Mouse (Mus musculus): ENCODE results near the gene Olfml2b.
A peak's percentile ranks its signal among the peaks of the same experiment; 100 is the strongest.

Gene Olfml2b

DNA sequence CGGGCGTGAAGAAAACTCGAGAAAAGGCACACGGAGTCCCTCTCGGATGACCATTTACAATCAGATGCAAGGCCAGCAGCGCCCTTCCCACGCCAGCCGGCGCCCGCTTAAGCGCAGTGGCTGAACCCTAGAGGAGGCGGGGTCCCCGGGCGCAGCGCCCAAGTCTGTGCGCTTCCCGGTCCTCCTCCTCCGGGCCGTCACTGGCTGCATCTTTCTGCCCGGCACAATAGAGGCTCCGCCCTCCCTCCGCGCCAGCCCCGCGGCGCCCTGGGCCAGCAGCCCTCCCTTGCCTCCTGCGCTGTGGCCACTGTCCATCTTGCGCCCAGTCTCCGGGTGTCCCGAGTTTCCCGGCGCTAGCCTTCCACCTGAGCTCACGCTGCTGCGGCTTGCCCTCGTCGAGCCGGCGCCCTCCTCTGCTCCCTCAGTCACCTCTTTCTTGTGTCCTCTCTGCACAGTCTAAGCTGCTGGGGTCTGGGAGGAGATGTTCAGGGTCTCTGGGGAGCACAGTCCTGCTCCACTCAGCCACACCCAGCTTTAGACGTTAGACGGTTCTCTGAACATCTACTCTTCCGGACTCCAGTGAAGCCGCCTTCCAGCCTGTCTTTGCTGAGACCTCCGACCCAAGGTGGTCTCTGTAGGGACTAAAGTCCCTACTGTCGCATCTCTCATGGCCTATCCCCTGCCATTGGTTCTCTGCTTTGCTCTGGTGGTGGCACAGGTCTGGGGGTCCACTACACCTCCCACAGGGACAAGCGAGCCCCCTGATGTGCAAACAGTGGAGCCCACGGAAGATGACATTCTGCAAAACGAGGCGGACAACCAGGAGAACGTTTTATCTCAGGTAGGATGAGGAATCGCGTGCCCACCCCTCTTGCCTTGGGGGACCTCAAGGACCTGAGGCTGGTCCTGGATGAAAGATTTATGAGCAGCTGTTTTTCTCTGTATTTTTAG is at the start of gene Olfml2b:
Gene Olfml2b, plus strand, starts transcription at position 278 of the 951 bp plus-strand sequence.
- DNase-seq (ENCODE audit: low spot score) = no peak

GRCm38 (mm10) chr1:170594575-170594974 is 49.8 kb upstream of the Olfml2b start:
- DNase-seq (ENCODE audit: low spot score) = no peak

DNA sequence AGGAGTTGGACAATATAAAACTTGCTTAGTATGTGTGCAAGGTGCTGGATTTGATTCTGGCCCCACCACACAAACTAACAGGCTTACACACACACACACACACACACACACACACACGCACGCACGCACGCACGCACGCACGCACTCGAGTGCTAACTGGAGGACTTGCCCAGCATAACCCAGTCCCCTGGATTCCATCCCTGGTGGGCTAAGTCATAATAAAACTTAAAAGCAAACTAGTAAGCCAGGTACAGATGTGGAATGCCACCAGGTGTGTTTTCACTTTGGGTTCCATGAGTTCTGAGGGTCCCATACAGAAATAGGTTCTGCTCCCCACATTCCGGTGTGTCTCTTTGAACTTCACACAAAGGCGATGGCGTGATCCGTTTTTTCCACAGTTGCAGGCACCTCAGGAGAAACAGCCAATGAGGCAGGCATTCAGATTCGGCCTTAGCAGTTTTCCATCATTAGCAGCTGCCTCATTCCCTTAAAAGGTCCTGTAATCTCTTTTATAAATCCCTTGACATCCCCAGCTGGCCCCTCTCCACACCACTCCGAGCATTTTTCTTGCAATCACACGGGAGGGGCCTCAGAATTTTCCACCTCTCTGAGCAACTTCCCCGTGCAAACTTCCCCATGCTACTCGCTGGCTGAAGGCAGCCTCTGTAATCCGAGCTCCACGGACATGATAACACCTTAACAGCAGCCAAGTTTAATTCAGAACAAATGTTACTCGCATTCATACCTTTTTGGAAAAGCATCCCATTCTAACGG is 38.9 kb upstream of the Olfml2b start:
- no peak for DNase-seq (ENCODE audit: low spot score)

- DNase-seq (ENCODE audit: low spot score) = no peak
Observed at GRCm38 (mm10) chr1:170607231-170607917, 37.0 kb upstream of the Olfml2b start.

DNA sequence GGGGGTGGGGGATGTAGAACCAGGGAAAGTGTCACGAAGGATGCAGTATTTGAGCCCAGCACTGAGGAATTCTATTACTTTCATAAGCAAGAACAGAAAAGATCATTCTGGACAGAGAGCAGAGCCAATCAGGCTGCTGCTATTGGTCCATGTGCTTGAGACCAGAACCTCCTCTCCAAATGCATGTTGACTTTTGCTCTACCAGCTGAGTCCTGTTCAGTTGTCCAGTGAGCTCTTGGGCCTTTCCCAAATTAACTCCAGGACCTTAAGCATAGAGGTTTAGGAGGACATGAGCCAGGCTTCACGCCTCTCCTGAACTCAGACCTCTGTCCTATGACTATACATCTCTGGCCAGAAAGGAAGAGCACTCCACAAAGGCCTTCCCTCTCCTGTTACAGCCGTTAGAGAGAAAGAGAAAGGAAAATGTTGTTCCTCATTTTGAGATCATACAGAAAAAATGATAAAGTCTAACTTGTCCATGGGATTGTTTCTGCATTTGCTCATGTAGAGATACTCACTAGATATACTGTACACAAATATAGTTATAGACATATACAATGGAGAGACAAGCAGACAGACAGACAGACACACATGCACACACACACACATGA is 35.8 kb upstream of the Olfml2b start:
- no peak for DNase-seq (ENCODE audit: low spot score)

- DNase-seq (ENCODE audit: low spot score) = no peak
Observed at GRCm38 (mm10) chr1:170609872-170610271, 34.5 kb upstream of the Olfml2b start.

GRCm38 (mm10) chr1:170610289-170610688 is 34.0 kb upstream of the Olfml2b start:
- DNase-seq (ENCODE audit: low spot score) = no peak

DNA sequence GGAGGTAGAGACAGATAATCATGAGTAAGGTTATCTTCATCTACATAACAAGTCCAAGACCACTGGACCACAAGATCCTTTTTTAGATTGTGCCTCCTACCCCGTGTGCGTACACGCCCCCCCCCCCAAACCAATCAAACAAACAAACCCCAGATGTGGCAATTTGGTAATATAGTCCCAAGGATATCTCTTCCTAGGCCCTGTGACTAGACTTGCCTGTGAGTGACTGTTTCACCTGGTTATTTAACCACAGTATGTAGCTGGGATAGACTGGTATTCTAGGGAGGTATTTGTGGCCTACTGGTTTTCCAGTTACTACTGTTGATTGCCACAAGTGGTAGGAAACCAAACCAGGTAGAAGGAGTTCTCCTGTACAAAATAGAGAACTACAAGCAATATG is 33.6 kb upstream of the Olfml2b start:
- no peak for DNase-seq (ENCODE audit: low spot score)

- DNase-seq (ENCODE audit: low spot score) = no peak
Observed at GRCm38 (mm10) chr1:170611631-170612030, 32.7 kb upstream of the Olfml2b start.

DNA sequence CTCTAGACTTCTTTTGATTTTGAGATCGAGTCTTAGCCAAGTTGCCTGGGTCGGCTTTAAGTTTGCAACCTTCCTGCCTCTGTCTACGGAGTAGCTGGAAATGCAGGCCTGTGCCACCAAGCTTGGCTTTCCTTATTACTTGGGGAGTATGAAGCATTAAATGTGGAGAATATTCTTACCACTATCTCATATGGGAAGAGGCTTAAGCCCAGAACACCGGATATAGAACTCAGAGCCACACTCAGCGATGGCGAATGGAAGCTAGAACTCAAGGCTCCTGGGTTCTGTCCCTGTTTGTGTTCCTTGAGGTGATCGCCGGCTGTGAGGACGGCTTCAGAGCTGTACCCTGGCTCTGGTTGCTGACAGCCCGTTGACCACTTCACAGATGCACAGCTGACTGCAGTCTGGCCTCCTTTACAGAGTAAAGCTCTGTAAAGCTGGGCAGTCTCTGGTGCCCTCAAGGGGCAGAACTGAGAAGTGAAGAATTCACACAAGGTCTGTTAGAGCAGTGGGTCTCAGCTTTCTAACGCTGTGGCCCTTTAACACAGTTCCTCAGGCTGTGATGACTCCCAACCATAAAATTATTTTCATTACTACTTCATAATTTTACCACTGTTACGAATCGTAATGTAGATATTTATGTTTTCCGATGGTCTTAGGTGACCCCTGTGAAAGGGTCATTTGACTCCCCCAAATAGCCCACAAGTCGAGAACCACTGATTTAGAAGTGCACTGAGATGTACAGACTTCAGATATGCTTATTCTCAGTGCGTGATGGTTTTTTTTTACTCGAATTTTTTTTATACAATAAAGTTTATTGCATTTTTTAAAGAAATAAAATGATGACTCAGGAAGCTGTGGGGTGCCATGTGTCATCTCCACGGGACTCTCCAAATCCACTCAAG is 31.1 kb upstream of the Olfml2b start:
- DNase-seq (ENCODE audit: low spot score) = no peak

- no peak for DNase-seq (ENCODE audit: low spot score)
Observed at GRCm38 (mm10) chr1:170619686-170620374, 24.5 kb upstream of the Olfml2b start.

DNA sequence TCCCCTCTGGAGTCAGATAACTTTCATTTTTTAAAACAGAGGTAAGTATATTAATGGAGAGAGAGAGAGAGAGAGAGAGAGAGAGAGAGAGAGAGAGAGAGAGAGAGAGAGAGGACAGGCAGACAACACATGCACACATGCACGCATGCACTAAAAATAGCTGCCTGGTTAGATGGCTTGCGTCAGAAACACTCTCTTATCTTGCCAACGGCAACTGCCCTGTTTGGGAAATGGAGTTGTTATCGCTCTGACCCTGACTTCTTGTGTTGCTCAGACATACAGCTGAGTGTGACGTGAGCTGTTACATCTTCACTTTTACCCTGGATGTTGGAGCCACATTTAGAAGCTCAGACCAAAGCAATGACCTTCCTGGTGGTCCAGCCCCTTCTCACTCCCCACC is 21.4 kb upstream of the Olfml2b start:
- no peak for DNase-seq (ENCODE audit: low spot score)

GRCm38 (mm10) chr1:170623432-170623831 is 20.9 kb upstream of the Olfml2b start:
- DNase-seq (ENCODE audit: low spot score) = no peak

DNA sequence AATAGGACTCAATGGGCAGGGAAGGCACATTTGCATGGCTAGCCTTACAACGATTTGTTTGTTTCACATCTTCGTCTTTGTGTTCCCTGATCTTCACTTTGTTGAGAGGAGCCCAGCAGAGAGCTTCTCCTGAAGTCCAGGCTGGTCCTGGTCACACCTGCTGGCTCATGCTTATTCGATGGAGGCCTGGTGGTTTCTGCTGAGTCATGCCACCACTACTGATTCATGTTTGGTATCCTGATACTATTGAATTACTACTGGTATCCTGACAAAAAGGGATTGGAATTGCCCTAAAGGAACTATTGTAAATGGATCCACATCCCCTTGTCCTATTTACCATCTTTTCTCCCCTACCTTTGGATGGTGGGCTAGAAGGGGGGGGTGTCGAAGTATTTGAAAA is 13.8 kb upstream of the Olfml2b start:
- DNase-seq (ENCODE audit: low spot score) = no peak

DNA sequence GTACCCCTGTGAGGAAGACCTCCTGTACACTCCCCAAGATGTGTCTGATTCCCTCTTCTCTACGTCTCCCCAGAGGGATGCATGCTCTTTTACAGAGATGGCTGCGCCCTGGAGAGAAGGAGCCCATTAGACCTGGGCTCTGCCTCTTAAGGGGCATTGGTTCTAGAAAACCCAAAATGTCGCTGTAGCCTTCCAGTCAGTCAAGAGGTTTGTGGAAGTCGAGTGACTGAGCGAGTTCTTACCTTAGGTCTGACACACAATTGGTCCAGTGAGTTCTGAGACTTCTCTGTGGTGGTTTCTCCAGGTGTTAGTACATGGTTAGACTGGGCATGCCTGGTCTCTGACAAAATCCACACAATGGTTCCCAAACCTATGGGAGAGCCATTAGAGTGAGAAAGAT is 12.8 kb upstream of the Olfml2b start:
- DNase-seq (ENCODE audit: low spot score) = no peak

DNA sequence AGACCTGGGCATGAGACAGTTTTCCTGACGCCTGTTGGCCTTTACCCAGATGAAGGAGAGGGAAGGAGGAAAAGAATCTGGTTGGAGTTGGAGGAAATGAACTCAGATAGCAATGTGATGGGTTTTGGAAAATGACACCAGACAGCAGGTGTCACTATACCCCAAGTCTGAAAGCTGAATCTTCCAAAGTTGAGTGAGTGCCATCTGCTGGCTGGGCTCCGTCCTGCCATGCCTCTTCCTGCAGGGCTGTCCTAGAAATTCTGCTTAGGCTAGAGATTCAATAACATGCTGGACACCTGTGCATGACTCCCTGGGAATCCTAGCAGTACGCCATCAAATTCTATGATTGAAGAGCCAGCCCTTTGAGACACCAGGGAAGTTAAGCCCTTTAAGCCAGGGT is 11.9 kb upstream of the Olfml2b start:
- peak; percentile 15 for DNase-seq (ENCODE audit: low spot score)

DNA sequence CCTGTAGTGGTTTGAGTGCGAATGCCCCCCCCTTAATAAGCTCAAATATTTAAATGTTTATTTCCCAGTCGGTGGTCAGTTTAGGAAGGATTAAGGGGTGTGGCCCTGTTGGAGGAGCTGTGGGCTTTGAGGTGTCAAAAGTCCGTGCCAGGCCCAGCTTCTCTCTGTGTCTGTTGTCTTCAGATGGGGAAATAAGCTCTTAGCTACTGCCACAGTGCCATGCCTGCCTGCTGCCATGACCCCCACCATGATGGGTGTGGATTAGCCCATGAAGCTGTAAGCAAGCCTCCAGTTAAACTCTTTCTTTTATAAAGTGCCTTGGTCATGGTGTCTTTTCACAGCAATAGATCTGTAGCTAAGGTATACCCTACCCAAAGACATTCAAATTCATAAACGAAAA is 11.5 kb upstream of the Olfml2b start:
- DNase-seq (ENCODE audit: low spot score) = no peak

DNA sequence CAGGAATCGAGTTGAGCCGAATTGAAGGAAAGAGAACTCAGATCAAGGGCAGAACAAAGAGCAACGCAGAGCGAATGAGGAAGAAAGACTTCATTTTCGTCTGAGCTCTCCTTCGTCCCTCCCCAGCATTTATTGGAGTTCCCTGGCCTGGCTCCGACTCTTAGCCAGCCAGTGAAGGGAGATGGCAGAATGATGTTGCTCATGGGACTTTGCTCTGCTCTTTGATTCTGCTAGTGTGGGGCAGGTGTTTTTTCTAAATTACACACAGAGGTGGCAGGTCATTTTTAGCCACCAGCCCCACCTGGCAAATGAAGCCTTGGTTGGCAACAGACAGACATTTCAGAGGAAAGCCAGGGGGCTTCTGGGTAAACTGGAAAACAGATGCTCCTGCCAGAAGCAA is 5.4 kb upstream of the Olfml2b start:
- DNase-seq (ENCODE audit: low spot score) = no peak

- DNase-seq (ENCODE audit: low spot score) = no peak
Observed at GRCm38 (mm10) chr1:170645896-170646605, 1.7 kb downstream of the Olfml2b start.

Measured in T-cell, adult 2 months (primary cell).